Mouse (Mus musculus): ENCODE results near the gene Erbb3.

Erbb3 gene

GRCm38 (mm10) chr10:128612433-128613153, 23.1 kb upstream of the Erbb3 start:
- peak in 1 of 2 experiments; percentile 43 for DNase-seq

GRCm38 (mm10) chr10:128606483-128606882, 17.0 kb upstream of the Erbb3 start:
- DNase-seq, result no peak

- no peak for DNase-seq
Measured at GRCm38 (mm10) chr10:128602470-128603128, 13.1 kb upstream of the Erbb3 start.

- DNase-seq, result no peak
Measured at GRCm38 (mm10) chr10:128601499-128601898, 12.0 kb upstream of the Erbb3 start.

GRCm38 (mm10) chr10:128598476-128598875, 9.0 kb upstream of the Erbb3 start:
- DNase-seq, result no peak

GRCm38 (mm10) chr10:128592797-128593196, 3.3 kb upstream of the Erbb3 start:
- no peak for DNase-seq

- no peak for DNase-seq
Measured at GRCm38 (mm10) chr10:128591436-128591835, 2.0 kb upstream of the Erbb3 start.

GRCm38 (mm10) chr10:128590193-128590690, 790 bp upstream of the Erbb3 start:
- peak in 1 of 2 experiments; percentile 38 for DNase-seq

- no peak for DNase-seq
Measured at GRCm38 (mm10) chr10:128588775-128589463, 533 bp downstream of the Erbb3 start.

GRCm38 (mm10) chr10:128588136-128588535, 1.3 kb downstream of the Erbb3 start:
- no peak for DNase-seq

GRCm38 (mm10) chr10:128587697-128588096, 1.8 kb downstream of the Erbb3 start:
- no peak for DNase-seq

GRCm38 (mm10) chr10:128587120-128587519, 2.3 kb downstream of the Erbb3 start:
- DNase-seq, result peak; percentile 35 to 39

GRCm38 (mm10) chr10:128586546-128586945, 2.9 kb downstream of the Erbb3 start:
- DNase-seq, result no peak

GRCm38 (mm10) chr10:128584386-128584785, 5.1 kb downstream of the Erbb3 start:
- peak in 1 of 2 experiments; percentile 34 for DNase-seq

- no peak for DNase-seq
Measured at GRCm38 (mm10) chr10:128583644-128584043, 5.8 kb downstream of the Erbb3 start.

GRCm38 (mm10) chr10:128579731-128580130, 9.7 kb downstream of the Erbb3 start:
- DNase-seq, result no peak

- DNase-seq, result no peak
Measured at GRCm38 (mm10) chr10:128579298-128579697, 10.2 kb downstream of the Erbb3 start.

- no peak for DNase-seq
Measured at GRCm38 (mm10) chr10:128578330-128578729, 11.1 kb downstream of the Erbb3 start.

- no peak for DNase-seq
Measured at GRCm38 (mm10) chr10:128575063-128575462, 14.4 kb downstream of the Erbb3 start.

- peak; percentile 94 to 95 for DNase-seq
Measured at GRCm38 (mm10) chr10:128565788-128566531, 23.5 kb downstream of the Erbb3 start, which contains the start of gene Pa2g4. Pa2g4 (minus strand) TSS chr10:128565987.

GRCm38 (mm10) chr10:128565206-128565787, 24.2 kb downstream of the Erbb3 start:
- peak in 1 of 2 experiments; percentile 47 for DNase-seq

- no peak for DNase-seq
Measured at GRCm38 (mm10) chr10:128563544-128563943, 25.9 kb downstream of the Erbb3 start.
